Mouse (Mus musculus) liver, embryonic 11.5 days (tissue): ENCODE results near the gene Rad1. TPM values are rescaled to one million over a fixed set of nuclear protein-coding genes. Genes with fewer than 3 reads are reported as not detected.

Experiments used
- ATAC-seq: fragments of 200-750 bp; cut with Nextera tagmentation; replicated peaks from 2 replicates; pipeline ENCODE4 v1.8.0; 2017; ENCODE audit warnings: moderate number of reproducible peaks, mild to moderate bottlenecking, moderate TSS enrichment, moderate library complexity; ENCODE audit not compliant: low FRiP score
- DNase-seq: peaks from one replicate; pipeline ENCODE4 v3.0.0-alpha.2; 2017; ENCODE audit warnings: low spot score
- H3K27ac ChIP-seq: fragments of 300-500 bp; sonication (generic); 2 replicates; pipeline ENCODE4 v1.5.1; 2014; ENCODE audit warnings: mild to moderate bottlenecking, low read depth, low read length, control low read depth
- H3K27me3 ChIP-seq: fragments of 300-500 bp; sonication (generic); replicated peaks from 2 replicates; pipeline ENCODE4 v1.6.1; 2014; ENCODE audit warnings: low read length, mixed read lengths; ENCODE audit not compliant: control insufficient read depth, insufficient read depth
- H3K36me3 ChIP-seq: fragments of 300-500 bp; sonication (generic); 2 replicates; pipeline ENCODE4 v1.6.1; 2014; ENCODE audit warnings: mild to moderate bottlenecking, low read length, moderate library complexity, mixed read lengths; ENCODE audit not compliant: control insufficient read depth, insufficient read depth
- H3K4me1 ChIP-seq: fragments of 300-500 bp; sonication (generic); replicated peaks from 2 replicates; pipeline ENCODE4 v1.6.1; 2014; ENCODE audit warnings: low read length, mixed read lengths; ENCODE audit not compliant: control insufficient read depth, insufficient read depth
- H3K4me2 ChIP-seq: fragments of 300-500 bp; sonication (generic); 2 replicates; pipeline ENCODE4 v1.6.1; 2014; ENCODE audit warnings: mild to moderate bottlenecking, control low read depth, moderate library complexity
- H3K4me3 ChIP-seq: fragments of 300-500 bp; sonication (generic); 2 replicates; pipeline ENCODE4 v1.5.1; 2014; ENCODE audit warnings: low read depth, low read length, control low read depth
- H3K9ac ChIP-seq: fragments of 300-500 bp; sonication (generic); 2 replicates; pipeline ENCODE4 v1.6.1; 2014; ENCODE audit warnings: low read depth, low read length, control low read depth
- H3K9me3 ChIP-seq: fragments of 300-500 bp; sonication (generic); 2 replicates; pipeline ENCODE4 v1.6.1; 2016; ENCODE audit warnings: low read length, inconsistent platforms, mixed read lengths; ENCODE audit not compliant: control insufficient read depth
- WGBS: fragments of 180-500 bp; shearing (Covaris S2); extraction: QIAGEN DNeasy Blood & Tissue Kit; methylation state at CpG from one replicate; pipeline ENCODE4 v1.1.7; 2014; 5-methylcytosine and 5-hydroxymethylcytosine counted together
- polyA plus RNA-seq: library from polyadenylated mRNA; unstranded; fragments of >200 nt; fragmentation: Nextera tagmentation; extraction: Ambion mirVana; gene quantifications from 2 replicates; pipeline ENCODE4 v1.2.1, GENCODE M21; 2014

The Rad1 gene
- polyA plus RNA-seq, 1 experiment from 2014 or later, result 42.4 TPM

DNA sequence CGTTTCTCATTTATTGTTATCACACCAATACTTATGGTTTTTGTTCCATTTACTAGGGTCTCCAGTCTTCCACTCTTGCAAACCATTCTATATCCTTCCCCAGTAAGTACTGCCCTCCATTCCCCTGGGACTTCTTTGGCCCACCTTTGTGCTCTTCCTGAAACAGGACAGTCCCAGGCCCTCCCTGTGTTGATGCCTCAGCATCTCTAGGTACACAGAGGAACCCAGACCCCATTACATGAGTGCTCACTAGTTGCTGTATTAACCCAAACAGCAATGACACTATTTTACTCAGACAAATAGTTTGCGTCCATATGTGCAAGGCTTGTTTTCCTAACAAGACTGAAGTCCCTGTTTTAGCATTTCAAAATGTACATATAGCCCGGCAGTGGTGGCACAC lies 17.1 kb upstream of the Rad1 start:
- Histone ChIP-seq H3K9ac (no peak overlapping the region), H3K4me2 (peak overlapping the region; percentile 91), H3K9me3 (no peaks in the 10 kb centered on the region), H3K4me3 (peak overlapping the region; percentile 90), H3K27me3 (no peaks in the 10 kb centered on the region), H3K36me3 (no peaks in the 10 kb centered on the region), H3K27ac (no peak overlapping the region), H3K4me1 (0 out of 2 replicates have a peak, but pooled peaks cover 2% of the 10 kb centered on the region)
- ATAC-seq, result no peak
- WGBS, result 75% methylated on average over 3 of the region's 3 CpGs
- no peak for DNase-seq

GRCm38 (mm10) chr15:10469641-10470150 lies 16.1 kb upstream of the Rad1 start:
- no peaks in the 10 kb centered on the region for H3K9me3 ChIP-seq
- H3K27me3 ChIP-seq, result no peaks in the 10 kb centered on the region
- H3K4me1 ChIP-seq, result 0 out of 2 replicates have a peak, but pooled peaks cover 2% of the 10 kb centered on the region
- H3K4me3 ChIP-seq, result peak overlapping the region; percentile 90
- peak overlapping the region; percentile 77 for H3K27ac ChIP-seq
- H3K9ac ChIP-seq, result peak overlapping the region; percentile 85
- peak; percentile 55 for DNase-seq
- H3K4me2 ChIP-seq, result peak overlapping the region; percentile 91
- WGBS, result 1% methylated on average over 40 of the region's 40 CpGs
- H3K36me3 ChIP-seq, result no peaks in the 10 kb centered on the region
- ATAC-seq, result 0 out of 2 replicates have a peak, but pooled peaks have one; percentile 5

DNA sequence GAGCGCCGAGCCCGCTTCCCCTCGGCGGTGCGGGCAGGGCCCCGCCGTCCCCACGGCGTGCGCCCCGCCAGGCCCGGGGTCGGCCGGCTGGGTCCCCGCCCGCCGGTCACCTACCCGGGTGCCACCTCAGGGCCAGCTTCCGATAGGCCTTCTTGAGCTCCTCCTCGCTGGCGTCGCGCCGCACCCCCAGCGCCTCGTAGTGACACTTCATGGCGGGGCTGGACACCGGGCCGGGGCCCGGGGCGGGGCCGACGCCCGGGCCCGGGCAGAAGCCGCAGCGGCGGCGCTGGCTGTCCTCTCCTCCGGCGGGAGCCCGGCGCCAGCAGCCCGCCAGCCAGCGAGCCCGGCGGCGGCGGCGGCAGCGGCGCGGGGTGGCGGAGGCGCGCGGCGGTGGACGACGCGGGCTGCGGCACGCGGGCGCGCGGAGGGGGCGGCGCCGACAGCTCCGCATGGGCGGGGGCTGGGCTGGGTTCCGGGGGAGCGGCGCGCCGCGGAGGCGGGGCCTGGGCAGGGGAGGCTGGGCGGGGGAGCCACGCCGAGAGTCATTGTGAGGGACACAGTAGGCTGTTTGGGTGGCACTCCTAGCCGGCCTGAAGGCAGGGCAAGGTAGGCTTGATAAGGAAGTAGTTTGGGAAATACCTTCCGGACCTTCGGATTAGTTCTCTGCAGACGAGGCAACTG lies 15.5 kb upstream of the Rad1 start, which contains the start of gene Dnajc21:
TSS of gene Dnajc21 (minus strand) at position 366 of the 681 bp plus-strand sequence.
- Histone ChIP-seq H3K27ac (peak within 1 kb of the TSS; percentile 77), H3K9ac (peak within 1 kb of the TSS; percentile 85), H3K4me2 (peak within 1 kb of the TSS; percentile 91), H3K27me3 (no peaks in the 10 kb centered on the region), H3K4me3 (peak within 1 kb of the TSS; percentile 90), H3K4me1 (0 out of 2 replicates have a peak, but pooled peaks cover 2% of the 10 kb centered on the region), H3K36me3 (no peaks in the 10 kb centered on the region; the same call in 1 of the 2 replicates), H3K9me3 (no peaks in the 10 kb centered on the region)
- DNase-seq (peak; percentile 83), ATAC-seq (peak; percentile 95)
- under 1% methylated on average over 60 of the region's 87 CpGs for WGBS

GRCm38 (mm10) chr15:10470941-10471340 lies 14.9 kb upstream of the Rad1 start:
- Histone ChIP-seq H3K27ac (peak overlapping the region; percentile 77; the same call in 1 of the 2 replicates), H3K4me1 (0 out of 2 replicates have a peak, but pooled peaks cover 2% of the 10 kb centered on the region), H3K4me3 (peak overlapping the region; percentile 90), H3K36me3 (peaks cover 2% of the 10 kb centered on the region; the same call in 1 of the 2 replicates), H3K9me3 (no peaks in the 10 kb centered on the region), H3K9ac (peak overlapping the region; percentile 85), H3K27me3 (no peaks in the 10 kb centered on the region), H3K4me2 (peak overlapping the region; percentile 91)
- WGBS, result 21% methylated on average over 3 of the region's 3 CpGs
- ATAC-seq (no peak), DNase-seq (no peak)

DNA sequence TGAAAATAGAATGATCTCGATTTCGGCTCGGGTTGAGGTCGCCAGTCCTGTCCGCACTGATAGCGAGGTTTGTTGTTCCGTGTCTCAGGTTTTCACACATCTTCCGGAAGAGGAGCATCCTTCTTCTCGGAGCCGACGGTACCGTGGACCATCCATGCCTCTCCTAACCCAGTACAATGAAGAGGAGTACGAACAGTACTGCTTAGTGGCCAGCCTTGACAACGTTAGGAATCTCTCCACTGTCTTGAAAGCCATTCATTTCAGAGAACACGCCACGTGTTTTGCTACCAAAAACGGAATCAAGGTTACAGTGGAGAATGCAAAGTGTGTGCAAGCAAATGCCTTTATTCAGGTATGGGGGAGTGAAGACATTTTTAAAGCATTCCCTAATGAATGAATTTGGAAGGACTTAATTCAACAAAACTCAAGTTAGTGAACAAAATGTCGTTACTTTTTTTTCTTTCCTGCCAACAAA lies 584 bp downstream of the Rad1 start:
- Histone ChIP-seq H3K4me2 (peak overlapping the region; percentile 73), H3K27ac (peak overlapping the region; percentile 66), H3K9ac (peak overlapping the region; percentile 88), H3K4me1 (no peaks in the 10 kb centered on the region; the same call in 1 of the 2 replicates), H3K27me3 (no peaks in the 10 kb centered on the region), H3K4me3 (peak overlapping the region; percentile 81), H3K36me3 (peaks cover 22% of the 10 kb centered on the region), H3K9me3 (no peaks in the 10 kb centered on the region)
- peak; percentile 37 for ATAC-seq
- WGBS, result 1% methylated on average over 18 of the region's 18 CpGs
- DNase-seq, result no peak

DNA sequence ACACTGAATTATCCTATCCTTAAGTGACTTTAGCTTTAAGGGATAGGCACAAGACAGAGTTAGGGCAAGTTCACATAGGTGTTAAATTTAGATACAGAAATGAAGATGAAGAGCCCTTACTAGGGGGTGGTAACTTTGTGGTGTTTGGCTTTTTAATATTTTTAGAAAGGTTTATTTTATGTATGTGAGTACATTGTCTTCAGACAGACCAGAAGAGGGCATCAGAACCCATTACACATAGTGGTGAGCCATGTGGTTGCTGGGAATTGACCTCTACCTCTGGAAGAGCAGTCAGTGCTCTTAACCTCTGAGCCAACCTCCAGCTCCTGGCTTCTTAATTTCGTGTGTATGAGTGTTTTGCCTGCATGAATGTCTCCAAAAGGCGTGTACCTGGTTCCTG lies 1.4 kb downstream of the Rad1 start:
- Histone ChIP-seq H3K4me1 (no peaks in the 10 kb centered on the region; the same call in 1 of the 2 replicates), H3K36me3 (peaks cover 20% of the 10 kb centered on the region), H3K27me3 (no peaks in the 10 kb centered on the region), H3K9me3 (no peaks in the 10 kb centered on the region), H3K27ac (no peak overlapping the region), H3K9ac (peak overlapping the region; percentile 62), H3K4me3 (peak overlapping the region; percentile 81), H3K4me2 (peak overlapping the region; percentile 73)
- ATAC-seq, result no peak
- no peak for DNase-seq
- WGBS, result 42% methylated on average over 2 of the region's 2 CpGs

DNA sequence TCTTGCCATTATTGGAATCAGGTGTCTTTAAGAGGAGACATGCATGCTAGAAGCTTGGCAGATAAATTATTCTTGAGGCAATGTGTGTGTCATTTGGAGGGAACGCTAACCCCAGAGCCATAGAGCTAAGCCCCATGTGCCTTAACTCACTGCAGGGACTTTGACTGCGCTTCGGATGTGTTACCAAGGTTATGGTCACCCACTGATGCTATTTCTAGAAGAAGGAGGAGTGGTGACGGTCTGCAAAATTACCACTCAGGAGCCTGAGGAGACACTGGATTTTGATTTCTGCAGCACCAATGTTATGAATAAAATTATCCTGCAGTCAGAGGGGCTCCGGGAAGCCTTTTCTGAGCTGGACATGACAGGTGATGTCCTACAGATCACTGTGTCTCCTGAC lies 4.3 kb downstream of the Rad1 start:
- Histone ChIP-seq H3K9ac (no peak overlapping the region), H3K4me3 (no peak overlapping the region), H3K4me1 (no peaks in the 10 kb centered on the region), H3K4me2 (no peak overlapping the region), H3K27ac (no peak overlapping the region), H3K36me3 (peaks cover 16% of the 10 kb centered on the region), H3K9me3 (no peaks in the 10 kb centered on the region), H3K27me3 (no peaks in the 10 kb centered on the region)
- ATAC-seq (no peak), DNase-seq (no peak)
- WGBS, result 94% methylated on average over 5 of the region's 5 CpGs

GRCm38 (mm10) chr15:10495944-10496343 lies 10.1 kb downstream of the Rad1 start:
- Histone ChIP-seq H3K27me3 (no peaks in the 10 kb centered on the region), H3K4me3 (no peak overlapping the region), H3K4me2 (no peak overlapping the region), H3K9me3 (no peaks in the 10 kb centered on the region), H3K9ac (no peak overlapping the region), H3K27ac (no peak overlapping the region), H3K36me3 (peaks cover 12% of the 10 kb centered on the region; the same call in 1 of the 2 replicates), H3K4me1 (no peaks in the 10 kb centered on the region)
- ATAC-seq (no peak), DNase-seq (no peak)
- WGBS, result 92% methylated on average over 11 of the region's 11 CpGs
